Mouse (Mus musculus) kidney, adult 9 months (tissue): ENCODE data around the gene Pde6h.

Experiments
- DNase-seq: peaks from one replicate; pipeline ENCODE4 v3.0.0; 2022

The Pde6h gene

DNA sequence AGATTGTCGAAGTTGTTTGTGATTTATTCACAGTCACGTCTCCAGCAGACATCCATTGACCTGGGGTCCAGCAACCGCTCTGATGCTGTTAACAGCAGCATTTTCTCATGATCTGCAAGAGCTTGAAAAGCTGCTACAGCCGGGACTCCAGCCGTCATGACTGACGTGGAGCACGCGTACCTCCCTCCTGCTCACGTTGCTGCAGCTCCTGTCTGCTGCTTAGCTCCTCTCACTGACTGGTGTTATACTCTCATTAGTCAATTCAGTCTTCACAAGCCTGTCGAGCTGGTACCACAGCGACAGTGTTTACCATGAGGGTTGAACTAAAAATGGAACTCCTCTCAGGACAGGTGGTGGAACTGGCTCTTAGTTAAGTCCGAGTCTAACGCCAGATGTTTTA is 62.4 kb downstream of the Pde6h start:
- no peak for DNase-seq

DNA sequence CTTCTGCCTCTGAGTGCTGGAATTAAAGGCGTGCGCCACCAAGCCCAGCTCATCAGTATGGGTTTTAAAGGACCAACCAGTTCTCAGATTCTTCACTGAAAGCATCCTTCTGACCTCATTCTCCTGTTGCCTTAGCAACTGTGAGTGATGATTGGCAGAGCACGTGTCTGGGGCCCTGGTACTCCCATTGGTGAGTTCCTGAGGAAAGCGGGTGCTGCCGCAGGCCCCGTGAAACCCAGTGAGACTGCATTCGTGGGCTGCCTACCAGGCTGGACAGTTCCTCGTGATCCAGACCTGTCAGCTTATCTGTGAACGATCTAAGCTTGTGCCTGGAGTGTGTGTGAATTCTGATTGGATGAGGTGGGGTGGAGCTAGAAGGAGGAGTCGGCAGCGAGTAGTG is 63.1 kb downstream of the Pde6h start:
- DNase-seq = no peak

DNA sequence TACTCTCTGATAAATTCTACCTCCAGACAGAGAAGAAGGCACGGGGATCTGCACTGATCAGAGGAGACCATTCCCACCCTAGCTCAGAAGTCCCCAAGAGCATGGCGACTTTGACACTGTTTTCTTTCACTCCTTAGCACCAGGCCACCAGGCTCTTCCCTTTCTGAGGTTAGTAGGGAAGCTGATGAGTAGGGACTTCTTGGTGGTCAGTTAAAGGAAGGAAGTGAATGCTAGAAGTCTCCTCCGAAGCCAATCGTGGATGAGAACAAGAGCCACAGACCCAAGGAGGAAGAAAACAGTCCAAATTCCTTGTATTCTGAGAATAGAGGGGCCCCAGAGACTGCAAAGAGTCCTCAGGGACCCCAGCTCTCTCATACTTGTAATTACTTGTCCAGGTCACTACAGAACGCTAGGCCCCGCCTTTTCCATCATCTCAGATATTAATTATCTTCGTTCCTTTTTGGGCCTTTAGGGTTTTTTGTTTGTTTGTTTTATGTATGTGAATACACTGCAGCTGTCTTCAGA is 65.0 kb downstream of the Pde6h start:
- DNase-seq = no peak

DNA sequence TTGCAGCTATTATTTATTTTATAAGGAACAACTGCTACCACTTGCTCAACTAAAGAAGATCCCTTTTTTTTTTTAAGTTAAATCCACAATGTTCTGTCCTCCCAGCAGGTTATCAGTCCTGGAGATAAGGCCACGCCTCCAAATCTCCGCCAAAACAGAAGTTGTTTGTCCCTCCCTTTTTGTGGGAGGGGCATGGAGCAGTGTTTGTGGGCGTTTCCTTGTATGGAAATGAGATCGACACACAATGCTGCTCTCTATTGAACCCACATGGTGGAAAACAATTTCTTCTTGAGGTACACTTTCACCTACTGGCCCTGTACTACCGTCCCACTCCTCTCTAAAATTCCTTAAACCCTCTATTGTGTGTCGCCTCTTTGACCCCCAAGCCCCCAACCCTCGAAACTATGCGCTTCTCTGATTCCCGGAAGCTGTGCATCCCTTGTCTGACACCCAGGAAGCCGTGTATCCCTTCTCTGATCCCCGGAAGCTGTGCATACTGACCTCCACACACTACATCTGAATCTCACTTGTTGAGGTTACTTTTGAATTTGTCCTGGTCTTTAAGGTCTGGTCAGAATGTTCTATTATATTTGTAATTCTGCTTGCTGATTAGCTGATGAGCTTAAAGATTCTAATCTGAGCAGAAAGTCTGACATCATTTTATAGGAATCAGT is 66.3 kb downstream of the Pde6h start:
- no peak for DNase-seq

DNA sequence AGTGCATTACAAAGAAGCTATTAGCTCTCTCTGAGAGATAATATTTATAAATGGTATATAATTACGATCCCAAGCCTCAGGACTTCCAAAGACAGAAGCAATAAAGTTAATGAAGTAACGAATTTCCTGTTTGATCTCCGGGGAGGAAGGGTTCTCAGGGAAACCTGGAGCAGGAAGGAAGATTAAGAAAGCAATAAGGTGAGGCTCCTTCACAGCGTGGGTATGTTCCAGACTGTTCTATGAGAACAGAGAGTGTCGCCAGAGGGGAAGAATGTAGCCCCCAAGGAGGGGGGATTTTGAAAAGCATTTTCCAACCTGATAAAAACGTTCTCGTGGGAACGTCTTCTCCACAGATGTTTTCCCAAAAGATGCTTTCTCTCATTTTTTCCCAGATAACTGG is 66.9 kb downstream of the Pde6h start:
- DNase-seq = no peak

DNA sequence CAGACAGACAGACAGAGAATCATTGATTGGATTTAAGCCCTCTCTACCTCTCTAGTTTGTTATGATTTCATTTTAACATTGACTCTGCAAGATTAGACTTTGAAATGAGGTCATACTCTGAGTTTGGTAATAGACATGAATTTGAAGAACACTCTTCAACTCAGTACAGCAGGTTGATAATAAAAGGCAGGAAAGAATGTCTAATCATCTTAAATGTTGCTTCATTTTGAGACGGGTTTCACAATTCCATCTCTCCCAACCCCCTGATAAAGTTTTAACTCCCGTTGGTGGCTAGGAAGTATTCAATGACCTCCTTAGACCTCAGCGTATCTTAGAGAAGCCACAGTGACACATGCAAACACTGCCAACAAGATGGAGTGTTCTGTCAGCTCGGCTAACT is 69.9 kb downstream of the Pde6h start:
- DNase-seq = no peak

DNA sequence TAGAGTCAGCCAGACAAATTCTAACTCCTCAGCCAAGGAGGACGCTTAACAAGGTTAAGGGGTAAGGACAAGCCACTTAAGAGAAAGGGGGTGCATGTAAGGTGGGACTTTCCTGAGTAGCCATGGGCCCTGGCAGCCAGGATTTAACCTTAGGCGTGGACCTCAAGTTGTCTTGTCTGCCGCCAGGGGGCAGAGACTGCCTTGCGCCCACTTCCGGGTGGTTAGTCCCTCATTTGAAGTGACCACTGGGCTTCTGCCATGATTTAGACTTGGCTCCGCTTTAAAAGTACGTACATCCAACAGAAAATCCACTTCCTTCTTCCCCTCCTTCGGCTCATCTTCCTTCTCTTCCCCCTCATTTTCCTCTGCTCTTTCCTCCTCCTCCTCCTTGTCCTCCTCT is 71.9 kb downstream of the Pde6h start:
- no peak for DNase-seq

DNA sequence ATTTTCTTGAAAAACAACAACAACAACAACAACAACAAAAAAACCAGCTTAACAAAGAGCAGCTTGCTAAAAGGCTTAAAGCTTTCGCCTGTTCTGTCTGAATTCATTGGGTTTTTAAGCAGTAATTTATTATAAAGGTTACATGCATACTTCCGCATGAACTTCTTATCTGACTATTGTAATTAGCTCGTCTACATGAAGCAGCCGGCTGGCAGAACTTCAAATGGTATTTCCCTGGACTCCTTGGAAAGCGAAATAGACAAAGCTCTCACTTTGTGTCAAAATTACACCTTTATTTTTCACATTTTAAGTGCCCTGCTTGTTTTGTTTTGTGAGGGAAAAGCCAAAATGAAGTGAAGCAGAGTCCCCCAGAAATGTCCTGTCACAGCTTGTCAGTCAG is 72.7 kb downstream of the Pde6h start:
- no peak for DNase-seq

DNA sequence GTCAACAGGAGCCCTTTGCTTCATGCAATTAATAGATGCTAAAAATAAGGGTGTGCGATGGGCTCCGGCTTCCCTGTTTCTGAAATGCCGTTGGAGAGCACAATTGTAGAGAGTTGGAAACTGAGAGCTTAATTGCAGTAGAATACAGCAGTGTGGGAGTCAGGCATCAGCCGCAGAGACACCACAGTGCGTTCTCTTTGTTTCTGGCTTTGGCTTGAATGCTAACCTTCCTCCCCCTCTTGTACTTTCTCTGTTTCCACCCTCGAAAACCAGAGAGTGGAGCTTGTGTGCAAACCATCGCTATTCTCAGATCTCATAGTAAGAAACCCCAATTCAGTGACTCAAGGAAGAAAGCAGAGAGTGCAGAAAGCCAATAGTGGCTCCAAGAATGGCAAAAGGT is 74.5 kb downstream of the Pde6h start:
- DNase-seq = no peak

DNA sequence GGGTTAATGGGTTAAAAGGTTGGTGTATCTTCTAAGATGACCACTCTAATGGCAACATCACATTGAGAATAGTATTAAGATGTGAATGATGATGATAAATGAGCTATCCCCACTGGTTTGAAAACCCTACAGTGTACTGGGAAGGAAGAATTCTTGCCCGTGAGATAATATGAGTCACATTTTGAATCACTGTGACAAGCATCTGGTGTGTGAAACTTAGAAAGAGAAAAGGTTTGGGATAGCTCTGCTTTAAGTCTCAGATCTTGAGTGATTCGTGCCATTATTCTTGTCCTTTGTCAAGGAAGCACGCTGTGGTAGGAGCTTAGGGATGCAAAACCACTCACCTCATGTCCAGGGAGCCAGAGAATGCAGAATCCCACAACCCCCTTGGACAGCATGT is 75.4 kb downstream of the Pde6h start:
- no peak for DNase-seq

DNA sequence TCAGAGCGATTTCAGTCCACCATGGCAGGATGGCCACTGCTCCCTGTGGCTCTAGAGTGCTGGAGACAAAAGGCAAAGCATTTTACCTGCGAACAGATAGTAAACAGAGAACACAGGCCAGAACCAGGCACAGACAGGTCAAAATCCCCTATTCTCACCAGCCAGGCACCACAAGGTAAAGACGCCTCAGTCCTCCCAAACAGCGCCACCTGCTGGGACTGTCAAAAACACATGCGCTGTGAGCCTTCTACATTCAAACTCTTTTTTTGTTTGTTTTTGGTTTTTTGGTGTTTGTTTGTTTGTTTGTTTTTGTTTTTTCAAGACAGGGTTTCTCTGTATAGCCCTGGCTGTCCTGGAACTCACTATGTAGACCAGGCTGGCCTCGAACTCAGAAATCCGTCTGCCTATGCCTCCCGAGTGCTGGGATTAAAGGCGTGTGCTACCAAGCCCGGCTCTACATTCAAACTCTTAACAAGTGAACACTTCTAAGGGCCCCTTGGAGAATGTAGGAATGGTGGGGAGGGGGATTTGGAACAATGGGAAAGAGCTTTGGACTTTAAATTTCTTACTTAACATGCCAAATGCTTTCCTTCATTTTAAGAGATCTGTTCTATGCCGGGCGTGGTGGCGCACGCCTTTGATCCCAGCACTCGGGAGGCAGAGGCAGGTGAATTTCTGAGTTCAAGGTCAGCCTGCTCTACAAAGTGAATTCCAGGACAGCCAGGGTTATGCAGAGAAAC is 76.2 kb downstream of the Pde6h start:
- DNase-seq = no peak

DNA sequence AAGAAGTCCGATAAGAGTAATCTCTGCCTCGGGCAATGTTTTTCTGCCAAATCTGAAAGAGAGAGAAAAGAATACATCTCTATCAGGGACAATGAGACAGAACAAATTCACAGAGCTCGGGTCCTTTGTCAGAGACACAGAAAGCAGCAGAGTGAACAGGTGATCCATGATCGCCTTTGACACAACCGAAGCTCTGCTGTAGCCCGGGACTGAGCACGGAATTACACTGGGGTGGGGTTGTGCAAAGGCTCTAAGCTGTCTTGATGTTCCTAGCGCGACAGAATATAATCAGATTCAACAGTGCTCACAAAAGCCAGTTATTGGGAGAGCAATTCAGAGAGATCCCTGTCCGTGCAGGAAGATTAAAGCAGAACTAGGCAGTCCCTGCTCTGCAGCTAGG is 77.1 kb downstream of the Pde6h start:
- no peak for DNase-seq

DNA sequence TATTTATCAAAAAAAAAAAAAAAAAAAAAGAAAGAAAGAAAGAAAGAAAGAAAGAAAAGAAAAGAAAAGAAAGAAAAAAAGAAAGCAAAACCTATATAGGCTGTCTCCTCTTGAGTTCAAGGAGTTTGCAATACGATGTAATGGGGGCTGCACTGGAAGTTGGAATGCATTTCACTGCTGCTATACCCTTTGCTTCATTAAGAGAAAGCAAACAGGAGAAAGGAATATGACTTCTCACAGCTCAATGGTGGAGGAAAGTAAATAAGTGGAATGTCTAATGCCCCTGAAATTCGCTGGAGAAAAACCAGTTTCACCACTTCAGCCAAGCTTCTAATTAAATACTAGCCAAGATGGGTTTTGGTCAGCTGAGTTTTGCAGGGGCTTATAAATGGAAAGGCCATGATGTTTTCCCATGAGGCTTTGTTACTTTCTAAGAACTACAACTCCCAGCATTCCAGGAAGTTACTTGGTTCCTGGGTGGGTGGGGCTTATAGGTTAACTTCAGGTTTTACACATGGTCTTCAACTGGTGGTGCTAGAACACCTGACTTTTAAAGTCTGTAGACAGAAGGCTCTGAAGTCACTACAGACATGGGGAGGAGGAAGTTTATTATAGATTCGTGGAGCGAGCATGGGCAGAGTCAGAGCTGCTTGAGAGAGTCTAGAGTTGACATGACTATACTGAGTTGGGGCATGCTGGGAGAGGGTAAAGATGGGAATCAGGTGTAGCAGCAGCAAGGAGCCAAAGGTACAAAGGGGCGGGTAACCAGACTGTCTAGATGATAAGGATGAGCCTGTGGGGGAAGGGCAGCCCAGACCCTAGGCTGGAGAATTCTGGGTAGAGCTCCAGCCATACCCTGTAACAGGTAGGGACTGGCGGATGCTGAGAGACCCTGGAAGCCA is 77.9 kb downstream of the Pde6h start:
- DNase-seq = no peak

DNA sequence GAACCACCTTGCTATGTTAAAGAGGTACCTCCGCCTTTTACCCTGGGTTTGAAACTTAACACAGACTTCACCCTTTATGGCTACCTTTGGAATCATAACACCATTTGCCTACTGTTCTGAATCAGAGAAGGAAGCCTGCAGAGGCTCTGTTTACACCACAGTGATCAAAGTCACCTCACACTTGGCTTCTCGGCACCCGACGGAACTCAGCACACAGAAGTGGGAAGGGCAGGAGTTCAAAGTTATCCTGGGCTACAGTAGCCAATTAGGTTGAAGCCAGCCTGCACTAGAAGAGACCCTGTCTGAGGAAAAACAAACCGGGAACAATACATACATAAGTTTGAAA is 78.5 kb downstream of the Pde6h start:
- no peak for DNase-seq

DNA sequence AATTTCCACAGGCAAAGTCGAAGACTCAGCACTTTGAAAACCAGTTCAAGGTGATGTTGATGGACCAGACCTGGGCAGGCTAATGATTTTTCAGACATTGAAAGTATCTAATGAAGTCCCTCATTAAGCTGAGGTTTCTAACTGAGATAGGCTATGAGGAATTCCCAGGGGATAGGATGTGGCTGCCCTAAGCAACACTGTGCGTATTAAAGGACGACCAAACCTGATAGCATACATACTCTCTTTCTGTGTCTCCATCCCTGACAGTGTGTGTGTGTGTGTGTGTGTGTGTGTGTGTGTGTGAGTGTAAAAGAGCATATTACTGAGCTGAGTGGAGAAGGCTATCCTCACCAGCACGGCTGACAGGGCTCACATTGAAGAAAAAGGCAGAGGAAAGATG is 80.7 kb downstream of the Pde6h start:
- DNase-seq = no peak

DNA sequence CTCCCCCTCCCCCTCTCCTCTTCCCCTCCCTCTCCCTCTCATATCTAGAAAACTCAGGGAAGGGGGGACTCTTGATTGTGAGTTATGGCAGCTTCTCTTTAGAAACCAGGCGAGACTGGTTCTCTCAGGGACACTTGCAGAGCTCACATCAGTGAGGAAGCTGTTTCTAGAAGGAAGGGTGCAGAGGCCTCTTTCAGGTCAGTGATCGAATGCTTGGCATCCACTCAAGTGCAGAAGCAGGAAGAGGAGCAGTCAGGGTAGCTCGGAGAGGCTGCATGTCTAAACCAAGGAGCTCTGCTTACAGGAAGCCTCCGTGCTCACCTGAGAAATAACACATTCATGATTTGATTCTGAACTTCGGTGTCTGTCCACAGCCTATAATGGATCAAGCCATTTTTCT is 87.6 kb downstream of the Pde6h start:
- no peak for DNase-seq

DNA sequence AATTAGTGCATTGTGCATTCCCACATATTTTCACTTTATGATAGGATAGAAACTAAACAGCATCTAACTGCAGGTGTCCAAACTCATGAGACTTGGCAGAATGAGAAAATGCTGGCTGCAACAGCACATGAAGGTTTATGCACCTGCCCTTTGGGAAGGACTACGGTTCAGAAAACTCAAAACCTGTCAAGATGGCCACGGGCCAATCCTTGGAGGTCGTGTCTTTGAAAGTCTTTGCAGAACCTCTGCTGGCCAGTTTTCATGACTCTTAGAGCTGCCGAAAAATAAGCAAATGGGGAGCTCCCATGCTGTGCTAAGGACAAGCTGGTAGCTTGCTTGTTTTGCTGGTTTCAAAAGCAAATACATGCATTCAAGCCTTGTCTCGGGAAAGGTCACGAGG is 90.7 kb downstream of the Pde6h start:
- no peak for DNase-seq

DNA sequence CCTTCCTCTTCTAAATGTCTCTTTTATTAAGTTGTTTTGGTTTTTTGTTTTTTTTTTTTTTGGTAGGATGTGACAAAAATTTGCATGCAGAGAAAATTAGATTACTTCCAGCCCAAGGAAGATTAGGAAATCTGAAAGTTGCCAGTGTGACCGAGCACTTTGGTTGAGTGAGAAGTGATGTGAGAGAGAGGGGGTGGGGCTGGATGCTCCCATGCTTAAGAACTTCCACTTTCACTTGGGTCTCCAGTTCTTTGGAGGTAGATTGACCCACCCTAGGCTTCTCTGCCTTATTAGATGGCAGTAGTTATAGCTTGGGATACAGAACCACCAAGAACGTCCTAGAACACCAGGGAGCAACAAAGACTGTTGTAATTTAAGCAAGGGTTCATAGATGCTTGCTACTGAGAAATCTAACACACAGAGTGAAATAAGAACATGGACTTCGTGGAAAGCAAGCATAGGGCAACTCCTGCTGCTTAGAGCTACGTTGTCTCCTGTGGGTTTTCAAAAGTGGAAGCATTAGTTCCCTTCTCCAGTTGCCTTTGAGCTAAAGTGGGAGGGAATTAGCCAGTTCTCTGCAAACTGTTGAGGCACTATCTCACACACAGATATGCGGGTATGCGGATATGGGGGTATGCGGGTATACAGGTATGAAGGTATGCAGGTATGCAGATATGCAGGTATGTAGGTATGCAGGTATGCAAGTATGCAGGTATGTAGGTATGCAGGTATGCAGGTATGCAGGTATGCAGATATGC is 93.8 kb downstream of the Pde6h start:
- DNase-seq = no peak
